Mouse (Mus musculus): ENCODE data around the gene Hepacam. TPM values are rescaled to one million over a fixed set of nuclear protein-coding genes. Genes with fewer than 3 reads are reported as not detected.

Hepacam gene
- total and polyA plus RNA-seq, 3 experiments, result 0.13 TPM; not detected in 2

DNA sequence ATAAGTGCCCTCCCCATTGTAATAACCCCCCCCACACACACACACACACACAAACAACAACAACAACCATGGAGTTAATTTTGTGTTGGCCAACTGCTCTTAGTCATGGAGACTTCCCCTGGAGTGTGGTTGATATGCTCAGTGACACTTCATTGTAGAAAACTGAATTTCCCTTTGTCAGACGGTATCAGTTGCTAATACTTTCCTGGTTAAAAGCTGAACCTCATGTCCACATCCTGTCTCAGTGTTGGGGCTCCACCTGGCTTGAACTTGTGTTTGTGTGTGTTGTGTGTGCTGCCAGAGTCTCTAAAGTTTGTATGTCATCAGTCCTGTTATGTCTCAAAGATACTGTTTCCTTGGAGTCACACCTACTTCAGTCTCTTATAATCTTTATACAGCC is 12.7 kb upstream of the Hepacam start:
- no peaks in the 10 kb centered on the region for H3K27me3 ChIP-seq (replicated peaks)
- H3K79me2 ChIP-seq (replicated peaks; ENCODE audit: control insufficient read depth, extremely low read depth, insufficient read depth, poor library complexity, severe bottlenecking), result no peaks in the 10 kb centered on the region
- no peak overlapping the region for H3K4me2 ChIP-seq (ENCODE audit: insufficient read depth, low read depth, poor library complexity, severe bottlenecking)
- dilution Hi-C loops (cut with MboI; ENCODE audit: extremely low pct_ligation_motif_present, extremely low pct_unique_long_range_greater_than_20kb, low sequenced_read_pairs) (no loop called here), in situ Hi-C loops (cut with MboI; ENCODE audit: low pct_ligation_motif_present, low pct_unique_long_range_greater_than_20kb, low sequenced_read_pairs) (no loop called here)
- DNase-seq (ENCODE audit: extremely low read depth), result peak; percentile 16
- H3K27ac ChIP-seq (ENCODE audit: insufficient read depth, low read depth), result no peak overlapping the region
- H3K9ac ChIP-seq (ENCODE audit: insufficient read depth, low read depth), result no peak overlapping the region
- H3K36me3 ChIP-seq (replicated peaks in 1 of 2; ENCODE audit: control insufficient read depth in 1 of 2, insufficient read depth in 1 of 2, low read length in 1 of 2), result peaks cover 0 to 4% of the 10 kb centered on the region in 2 experiments
- no peaks in the 10 kb centered on the region for H3K9me3 ChIP-seq (replicated peaks; ENCODE audit: low read length)
- H3K4me3 ChIP-seq (replicated peaks in 1 of 3; ENCODE audit: low read depth in 2 of 3, low read length in 2 of 3, poor library complexity in 1 of 3), result no peak overlapping the region
- TF ChIP-seq MXI1 (IDR thresholded peaks at IDR 0.05; ENCODE audit: low read depth, low read length), result no peak
- no peak for TF ChIP-seq MAFK (IDR thresholded peaks at IDR 0.05; ENCODE audit: insufficient replicate concordance, low read length)
- no peak for TF ChIP-seq NRF1 (IDR thresholded peaks at IDR 0.05; ENCODE audit: low read depth, low read length)
- no peak for TF ChIP-seq ELF1 (IDR thresholded peaks at IDR 0.05; ENCODE audit: low read depth, low read length)
- TF ChIP-seq SMC3 (IDR thresholded peaks at IDR 0.05; ENCODE audit: low read depth, low read length), result no peak
- no peak for TF ChIP-seq RAD21 (IDR thresholded peaks at IDR 0.05; ENCODE audit: low read depth, low read length)
- TF ChIP-seq MEF2A (IDR thresholded peaks at IDR 0.05; ENCODE audit: borderline replicate concordance, low read depth, low read length), result no peak
- TF ChIP-seq TCF12 (IDR thresholded peaks at IDR 0.05; ENCODE audit: low read depth, low read length), result no peak
- peaks cover 2 to 7% of the 10 kb centered on the region in 2 experiments; a peak in 3 of 4 replicates for H3K4me1 ChIP-seq (ENCODE audit: control insufficient read depth in 1 of 2, insufficient read depth in 2 of 2)

DNA sequence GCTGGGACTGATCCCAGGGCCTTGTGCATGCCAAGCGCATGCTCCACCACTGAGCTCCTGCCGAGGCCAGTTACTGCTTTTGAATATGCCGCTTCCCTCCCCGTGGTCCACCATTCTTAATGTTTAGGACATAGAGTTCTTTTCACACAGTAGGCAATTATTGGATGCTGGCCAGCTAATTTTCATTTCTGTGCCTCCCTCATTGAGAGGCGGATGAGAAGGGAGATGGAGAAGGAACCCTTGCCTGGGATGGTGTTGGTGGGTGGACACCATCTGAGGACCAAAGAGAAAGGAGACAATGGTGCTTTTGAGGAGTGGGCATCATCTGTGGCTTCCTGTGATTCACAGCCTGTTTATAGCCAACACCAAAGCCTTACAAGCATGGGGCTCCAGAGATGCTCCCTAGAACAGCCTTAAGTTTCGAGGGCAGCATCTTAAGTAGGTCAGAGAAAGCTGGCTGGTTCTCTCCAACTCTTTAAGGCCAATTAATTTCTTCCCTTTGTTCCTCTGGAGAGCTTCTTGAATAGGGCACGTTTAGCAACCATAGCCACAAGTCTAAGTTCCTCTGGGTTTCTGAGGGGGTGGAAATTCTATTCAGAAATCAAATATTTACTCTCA is 8.3 kb upstream of the Hepacam start:
- Histone ChIP-seq H3K36me3 (replicated peaks in 1 of 2; ENCODE audit: control insufficient read depth in 1 of 2, insufficient read depth in 1 of 2, low read length in 1 of 2) (no peaks in the 10 kb centered on the region), H3K4me3 (replicated peaks in 1 of 3; ENCODE audit: low read depth in 2 of 3, low read length in 2 of 3, poor library complexity in 1 of 3) (no peak overlapping the region), H3K27ac (ENCODE audit: insufficient read depth, low read depth) (no peak overlapping the region), H3K4me2 (ENCODE audit: insufficient read depth, low read depth, poor library complexity, severe bottlenecking) (no peak overlapping the region), H3K9ac (ENCODE audit: insufficient read depth, low read depth) (no peak overlapping the region), H3K79me2 (replicated peaks; ENCODE audit: control insufficient read depth, extremely low read depth, insufficient read depth, poor library complexity, severe bottlenecking) (no peaks in the 10 kb centered on the region), H3K27me3 (replicated peaks) (no peaks in the 10 kb centered on the region), H3K9me3 (replicated peaks; ENCODE audit: low read length) (no peaks in the 10 kb centered on the region), H3K4me1 (ENCODE audit: control insufficient read depth in 1 of 2, insufficient read depth in 2 of 2) (peaks cover 0 to 8% of the 10 kb centered on the region in 2 experiments; a peak in 1 of 4 replicates)
- TF ChIP-seq ZC3H11A (IDR thresholded peaks at IDR 0.05; ENCODE audit: low read depth, low read length) (no peak), CHD1 (IDR thresholded peaks at IDR 0.05; ENCODE audit: low read depth, low read length) (no peak), NELFE (IDR thresholded peaks at IDR 0.05; ENCODE audit: low read depth, low read length) (no peak), MAFK (IDR thresholded peaks at IDR 0.05; ENCODE audit: insufficient replicate concordance, low read length) (no peak)
- in situ Hi-C loops (cut with MboI; ENCODE audit: low pct_ligation_motif_present, low pct_unique_long_range_greater_than_20kb, low sequenced_read_pairs), result no loop called here
- DNase-seq (ENCODE audit: extremely low read depth), result no peak
- dilution Hi-C loops (cut with MboI; ENCODE audit: extremely low pct_ligation_motif_present, extremely low pct_unique_long_range_greater_than_20kb, low sequenced_read_pairs), result no loop called here

All from CH12.LX (cell line).